In the genomic region with DNA sequence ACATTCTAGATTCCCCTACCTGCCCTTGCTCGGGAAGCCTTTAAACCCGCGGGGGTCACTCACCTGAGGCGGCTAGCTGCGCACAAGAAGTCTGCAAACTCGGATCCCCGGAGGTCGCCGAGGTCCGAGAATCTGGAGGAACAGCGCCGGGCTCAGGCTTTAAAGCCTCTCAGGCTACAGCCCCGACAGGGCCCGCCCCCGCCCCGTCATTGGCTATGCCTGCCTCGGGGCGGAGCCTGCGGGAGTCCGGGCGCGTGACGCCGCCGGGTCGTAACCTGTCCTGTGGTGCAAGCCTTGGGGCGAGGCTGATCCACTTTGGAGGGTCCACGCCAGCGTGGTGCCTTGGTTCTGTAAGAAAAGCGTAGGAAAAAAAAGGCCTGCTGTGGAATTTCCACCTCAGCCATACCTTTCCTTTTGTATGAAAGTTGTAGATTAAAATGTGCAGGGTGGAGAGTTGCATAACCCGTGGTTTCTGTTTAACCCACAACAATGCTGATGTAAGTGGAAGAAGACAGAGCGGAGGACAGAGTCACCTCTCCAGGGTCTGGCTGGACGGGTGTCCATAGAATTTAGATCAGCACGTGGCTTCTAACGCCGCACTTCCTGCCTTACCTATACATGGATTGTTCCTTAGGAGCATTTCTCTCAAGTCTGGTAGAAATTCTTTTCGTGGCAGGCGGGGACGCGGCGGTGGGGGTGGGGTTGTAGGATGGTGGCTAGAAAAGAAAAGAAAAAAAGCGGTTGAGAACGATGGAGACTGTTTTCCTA, we compare ENCODE assay signal across 8 mouse cellular contexts. TPM values are rescaled to one million over a fixed set of nuclear protein-coding genes. Genes with fewer than 3 reads are reported as not detected.
DNase-seq lines count a peak whose midpoint lies in the region; ATAC-seq and TF ChIP-seq lines count a peak whose summit lies in the region.

Gene Ctsl (minus strand): TSS at position 718 of the 768 bp plus-strand sequence.

- no peaks in the 10 kb centered on the region for H3K9me3 ChIP-seq in forebrain, embryonic 10.5 days
- H3K9me3 ChIP-seq in heart, embryonic 15.5 days (replicated peaks): no peaks in the 10 kb centered on the region
- H3K9me3 ChIP-seq in liver, embryonic 14.5 days (ENCODE audit: control insufficient read depth, low read length): no peaks in the 10 kb centered on the region
- no peaks in the 10 kb centered on the region for H3K9me3 ChIP-seq in neural tube, embryonic 11.5 days (ENCODE audit: control insufficient read depth, low read length)
- no peaks in the 10 kb centered on the region for H3K9me3 ChIP-seq in stomach, postnatal 0 days (ENCODE audit: control insufficient read depth, low read length)

- under 1% methylated on average over 43 of the region's 43 CpGs for WGBS in forebrain, embryonic 10.5 days
- under 1% methylated on average over 43 of the region's 43 CpGs for WGBS in heart, embryonic 15.5 days
- under 1% methylated on average over 43 of the region's 43 CpGs for WGBS in liver, embryonic 14.5 days (ENCODE audit: insufficient replicate concordance)
- under 1% methylated on average over 43 of the region's 43 CpGs for WGBS in neural tube, embryonic 11.5 days
- under 1% methylated on average over 43 of the region's 43 CpGs for WGBS in stomach, postnatal 0 days

- peak within 1 kb of the TSS; percentile 68 for H3K4me2 ChIP-seq in heart, embryonic 15.5 days
- H3K4me2 ChIP-seq in liver, embryonic 14.5 days (ENCODE audit: low read depth): peak within 1 kb of the TSS; percentile 74
- H3K4me2 ChIP-seq in neural tube, embryonic 11.5 days (ENCODE audit: low read depth): peak within 1 kb of the TSS; percentile 75
- H3K4me2 ChIP-seq in stomach, postnatal 0 days (replicated peaks; ENCODE audit: low read depth): peak within 1 kb of the TSS; percentile 83

- peak; percentile 98 for ATAC-seq in heart, embryonic 15.5 days (replicated peaks; ENCODE audit: insufficient number of reproducible peaks, insufficient read depth, low FRiP score, low read depth)
- peak; percentile 100 for ATAC-seq in liver, embryonic 14.5 days (ENCODE audit: insufficient read depth)
- ATAC-seq in neural tube, embryonic 11.5 days (ENCODE audit: insufficient read depth, low FRiP score, low TSS enrichment): peak; percentile 99
- peak; percentile 100 for ATAC-seq in stomach, postnatal 0 days (ENCODE audit: low FRiP score, low TSS enrichment)

- no peak for TF ChIP-seq EP300 in liver, embryonic 14.5 days (IDR thresholded peaks at IDR 0.05; ENCODE audit: low read depth)
- TF ChIP-seq EP300 in stomach, postnatal 0 days (optimal IDR thresholded peaks at IDR 0.05): no peak

- TF ChIP-seq CTCF in liver, embryonic 14.5 days (IDR thresholded peaks at IDR 0.05; ENCODE audit: low read depth): no peak
- TF ChIP-seq CTCF in stomach, postnatal 0 days (IDR thresholded peaks at IDR 0.05; ENCODE audit: low read depth): 0 out of 2 replicates have a peak, but pooled peaks have one; percentile 7

- H3K36me3 ChIP-seq in forebrain, embryonic 10.5 days (replicated peaks): peaks cover 34% of the 10 kb centered on the region
- H3K36me3 ChIP-seq in heart, embryonic 15.5 days: peaks cover 23% of the 10 kb centered on the region
- no peaks in the 10 kb centered on the region for H3K36me3 ChIP-seq in liver, embryonic 14.5 days (replicated peaks; ENCODE audit: control insufficient read depth, insufficient read depth, low read depth)
- peaks cover 7% of the 10 kb centered on the region; the same call in 1 of the 2 replicates for H3K36me3 ChIP-seq in neural tube, embryonic 11.5 days (ENCODE audit: control insufficient read depth, insufficient read depth, low read length)
- peaks cover 10% of the 10 kb centered on the region for H3K36me3 ChIP-seq in stomach, postnatal 0 days (ENCODE audit: control insufficient read depth, insufficient read depth, low read length)

- peaks cover 20% of the 10 kb centered on the region for H3K4me1 ChIP-seq in forebrain, embryonic 10.5 days
- H3K4me1 ChIP-seq in heart, embryonic 15.5 days (replicated peaks): peaks cover 25% of the 10 kb centered on the region
- H3K4me1 ChIP-seq in liver, embryonic 14.5 days (replicated peaks; ENCODE audit: control insufficient read depth in 2 of 2, insufficient read depth in 2 of 2, low read length in 1 of 2): peaks cover 0 to 8% of the 10 kb centered on the region in 2 experiments; a peak in 1 of 4 replicates
- no peaks in the 10 kb centered on the region; the same call in 1 of the 2 replicates for H3K4me1 ChIP-seq in neural tube, embryonic 11.5 days (ENCODE audit: control insufficient read depth, insufficient read depth, low read length)
- H3K4me1 ChIP-seq in stomach, postnatal 0 days (replicated peaks; ENCODE audit: control insufficient read depth, insufficient read depth): no peaks in the 10 kb centered on the region

- H3K27me3 ChIP-seq in forebrain, embryonic 10.5 days (ENCODE audit: poor library complexity, severe bottlenecking): no peaks in the 10 kb centered on the region
- H3K27me3 ChIP-seq in heart, embryonic 15.5 days: no peaks in the 10 kb centered on the region
- no peaks in the 10 kb centered on the region for H3K27me3 ChIP-seq in liver, embryonic 14.5 days (ENCODE audit: control insufficient read depth, insufficient read depth, low read length)
- no peaks in the 10 kb centered on the region for H3K27me3 ChIP-seq in neural tube, embryonic 11.5 days (ENCODE audit: control insufficient read depth, insufficient read depth, low read length)
- no peaks in the 10 kb centered on the region; the same call in 1 of the 2 replicates for H3K27me3 ChIP-seq in stomach, postnatal 0 days (ENCODE audit: control insufficient read depth, insufficient read depth, low read length)

- H3K9ac ChIP-seq in heart, embryonic 15.5 days: peak within 1 kb of the TSS; percentile 83
- peak within 1 kb of the TSS; percentile 60 for H3K9ac ChIP-seq in liver, embryonic 14.5 days (replicated peaks)
- peak within 1 kb of the TSS; percentile 72 for H3K9ac ChIP-seq in neural tube, embryonic 11.5 days (ENCODE audit: low read length)
- H3K9ac ChIP-seq in stomach, postnatal 0 days (ENCODE audit: low read length): peak within 1 kb of the TSS; percentile 83

- peak; percentile 76 to 83 for DNase-seq in CD8-positive naive resting alpha-beta T cell, adult 2 months (ENCODE audit: low read depth in 2 of 2, low spot score in 2 of 2)
- peak; percentile 86 for DNase-seq in c-Kit-positive CD71-negative TER-119-negative erythroid progenitor cells, embryonic 14.5 days (ENCODE audit: low read depth)
- DNase-seq in forebrain, embryonic 10.5 days (ENCODE audit: extremely low spot score, low spot score): peak; percentile 89
- DNase-seq in kidney, postnatal 25 days: peak; percentile 95 to 97
- DNase-seq in liver, embryonic 14.5 days (ENCODE audit: low read depth in 3 of 3, low spot score in 3 of 3): peak; percentile 73 to 79 (median 79)
- peak; percentile 91 for DNase-seq in neural tube, embryonic 11.5 days (ENCODE audit: low spot score)
- peak; percentile 94 for DNase-seq in stomach, postnatal 0 days (ENCODE audit: low spot score)

- H3K27ac ChIP-seq in forebrain, embryonic 10.5 days: peak within 1 kb of the TSS; percentile 91
- peak within 1 kb of the TSS; percentile 73 for H3K27ac ChIP-seq in heart, embryonic 15.5 days
- H3K27ac ChIP-seq in liver, embryonic 14.5 days: peak within 1 kb of the TSS; percentile 41; the same call in 1 of the 2 replicates
- peak within 1 kb of the TSS; percentile 60 for H3K27ac ChIP-seq in neural tube, embryonic 11.5 days (ENCODE audit: low read depth, low read length)
- H3K27ac ChIP-seq in stomach, postnatal 0 days (replicated peaks): peak within 1 kb of the TSS; percentile 67

- H3K4me3 ChIP-seq in forebrain, embryonic 10.5 days: peak within 1 kb of the TSS; percentile 85
- peak within 1 kb of the TSS; percentile 88 for H3K4me3 ChIP-seq in heart, embryonic 15.5 days
- H3K4me3 ChIP-seq in liver, embryonic 14.5 days (ENCODE audit: insufficient read depth in 1 of 2, low read depth in 2 of 2, low read length in 2 of 2): peak within 1 kb of the TSS; percentile 63 to 92
- peak within 1 kb of the TSS; percentile 62 for H3K4me3 ChIP-seq in neural tube, embryonic 11.5 days (ENCODE audit: low read depth, low read length)
- peak within 1 kb of the TSS; percentile 83 for H3K4me3 ChIP-seq in stomach, postnatal 0 days (ENCODE audit: low read depth, low read length)

RNA-seq across cellular contexts. Expression of gene Ctsl, which starts in this region (rescaled TPM):
- 135 and 141 TPM in 2 replicates for polyA plus RNA-seq in forebrain, embryonic 10.5 days (2016; fragmentation: Nextera tagmentation; extraction: Ambion mirVana)
- polyA plus RNA-seq in heart, embryonic 15.5 days (2015; fragmentation: Nextera tagmentation; extraction: Ambion mirVana): 246 and 363 TPM in 2 replicates
- 62.5 and 82.2 TPM in 2 replicates for polyA plus RNA-seq in liver, embryonic 14.5 days (2012; rRNA removed)
- 135 and 161 TPM in 2 replicates for polyA plus RNA-seq in liver, embryonic 14.5 days (2014; fragmentation: Nextera tagmentation; extraction: Ambion mirVana)
- 148 and 169 TPM in 2 replicates for polyA plus RNA-seq in neural tube, embryonic 11.5 days (2014; fragmentation: Nextera tagmentation; extraction: Ambion mirVana)
- polyA plus RNA-seq in stomach, postnatal 0 days (2015; fragmentation: Nextera tagmentation; extraction: Ambion mirVana): 183 and 184 TPM in 2 replicates

Comparison
In these comparisons a context has a peak if more than half of its experiments do, and no peak if none do; other contexts are left out.
1. Peak in every context shown above with its lines: DNase-seq, ATAC-seq, H3K4me3 ChIP-seq and H3K27ac ChIP-seq.
2. H3K27ac ChIP-seq: peak in every context shown above with its lines; median percentile 91 in forebrain, embryonic 10.5 days; 73 in heart, embryonic 15.5 days; 67 in stomach, postnatal 0 days; 60 in neural tube, embryonic 11.5 days; 41 in liver, embryonic 14.5 days.